Mouse (Mus musculus): ENCODE data around the gene Steap1.

Gene Steap1

GRCm38 (mm10) chr5:5686973-5687372 is 62.2 kb downstream of the Steap1 start:
- no peak for DNase-seq (ENCODE audit: low spot score)

Data from MN1 (cell line).